Mouse (Mus musculus) right cerebral cortex, adult 18-20 months (tissue): ENCODE results near the gene Nsun7.
"Not testable (repeated sequence)": the region's sequence is repeated elsewhere in the genome, so short reads cannot be mapped to it uniquely, and the experiment has no call there.

ENCODE experiments used
- DNase-seq: peaks from one replicate; pipeline ENCODE4 v3.0.0; 2022; ENCODE audit warnings: mixed read lengths

Gene Nsun7

GRCm38 (mm10) chr5:66259756-66260448 is at the start of gene Nsun7:
TSS of gene Nsun7 (plus strand) at chr5:66259897.
- DNase-seq, result peak; percentile 84

- no peak for DNase-seq
These were observed 45.2 kb upstream of the Nsun7 start for GRCm38 (mm10) chr5:66214395-66214935.

GRCm38 (mm10) chr5:66215569-66216277 is 44.0 kb upstream of the Nsun7 start:
- no peak for DNase-seq

- DNase-seq, result no peak
These were observed 40.0 kb upstream of the Nsun7 start for GRCm38 (mm10) chr5:66219692-66220091.

- no peak for DNase-seq
These were observed 39.1 kb upstream of the Nsun7 start for GRCm38 (mm10) chr5:66220620-66221019.

GRCm38 (mm10) chr5:66222916-66223315 is 36.8 kb upstream of the Nsun7 start:
- DNase-seq, result no peak

GRCm38 (mm10) chr5:66226526-66226925 is 33.2 kb upstream of the Nsun7 start:
- no peak for DNase-seq

- DNase-seq, result no peak
These were observed 27.9 kb upstream of the Nsun7 start for GRCm38 (mm10) chr5:66231660-66232269.

GRCm38 (mm10) chr5:66232456-66232855 is 27.2 kb upstream of the Nsun7 start:
- DNase-seq, result no peak

GRCm38 (mm10) chr5:66241894-66242293 is 17.8 kb upstream of the Nsun7 start:
- DNase-seq, result no peak

- no peak for DNase-seq
These were observed 16.2 kb upstream of the Nsun7 start for GRCm38 (mm10) chr5:66243467-66243866.

GRCm38 (mm10) chr5:66244043-66244660 is 15.5 kb upstream of the Nsun7 start:
- DNase-seq, result no peak

- DNase-seq, result no peak
These were observed 13.7 kb upstream of the Nsun7 start for GRCm38 (mm10) chr5:66245958-66246497.

GRCm38 (mm10) chr5:66253219-66253618 is 6.5 kb upstream of the Nsun7 start:
- DNase-seq, result no peak

GRCm38 (mm10) chr5:66255044-66255443 is 4.7 kb upstream of the Nsun7 start:
- no peak for DNase-seq

GRCm38 (mm10) chr5:66259000-66259399 is 697 bp upstream of the Nsun7 start:
- no peak for DNase-seq

- DNase-seq, result not testable (repeated sequence)
These were observed 304 bp upstream of the Nsun7 start for GRCm38 (mm10) chr5:66259431-66259755.

- no peak for DNase-seq
These were observed 2.8 kb downstream of the Nsun7 start for GRCm38 (mm10) chr5:66262475-66262874.

- DNase-seq, result peak; percentile 14
These were observed 3.7 kb downstream of the Nsun7 start for GRCm38 (mm10) chr5:66263398-66263797.

- DNase-seq, result no peak
These were observed 9.9 kb downstream of the Nsun7 start for GRCm38 (mm10) chr5:66269616-66270015.

GRCm38 (mm10) chr5:66271141-66271540 is 11.4 kb downstream of the Nsun7 start:
- no peak for DNase-seq

GRCm38 (mm10) chr5:66274417-66274816 is 14.7 kb downstream of the Nsun7 start:
- DNase-seq, result no peak

GRCm38 (mm10) chr5:66279650-66280049 is 20.0 kb downstream of the Nsun7 start:
- DNase-seq, result no peak
